Mouse (Mus musculus): ENCODE measurements around the gene Elovl6.
A peak's percentile ranks its signal among the peaks of the same experiment; 100 is the strongest.

Elovl6 gene

DNA sequence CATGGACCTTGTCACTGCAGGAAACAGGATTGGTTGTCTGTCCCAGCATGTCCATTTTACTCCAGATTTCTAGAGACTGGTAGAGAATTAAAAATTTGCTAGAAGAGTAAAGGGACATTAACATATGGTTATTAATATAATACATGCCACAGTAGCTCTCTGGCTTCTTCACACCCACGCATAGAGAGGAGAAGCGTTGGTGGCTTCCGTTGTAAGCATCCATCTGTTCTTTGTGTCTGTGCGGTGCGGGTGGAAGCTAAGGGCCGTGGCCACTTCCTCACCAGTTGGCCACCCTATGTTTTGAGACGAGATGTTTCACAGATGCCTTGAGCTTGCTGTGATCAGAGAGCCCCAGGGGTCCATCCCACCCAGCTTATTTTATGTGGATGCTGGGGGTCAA lies 109.5 kb downstream of the Elovl6 start:
- no peak for DNase-seq (ENCODE audit: low read depth, low spot score)

DNA sequence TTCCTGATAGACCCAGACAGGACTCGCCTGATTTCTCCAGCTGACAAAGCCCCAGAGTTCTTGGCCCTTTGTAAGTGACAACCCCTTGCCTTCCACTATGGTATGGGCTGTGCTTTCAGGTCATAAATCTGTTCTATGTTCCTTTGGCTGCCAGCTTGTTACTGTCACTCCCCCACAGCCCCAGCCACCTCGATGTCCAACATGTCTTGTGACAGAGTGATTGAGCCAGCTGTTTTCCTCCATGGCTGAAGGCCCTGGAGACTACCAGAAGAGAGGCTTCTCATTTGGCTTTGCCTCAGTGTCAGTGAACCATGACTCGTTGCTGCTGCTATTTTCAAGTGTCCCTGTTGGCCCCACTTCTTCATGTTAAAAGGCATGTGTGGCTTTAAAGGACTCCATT lies 113.3 kb downstream of the Elovl6 start:
- DNase-seq (ENCODE audit: low read depth, low spot score) = no peak

DNA sequence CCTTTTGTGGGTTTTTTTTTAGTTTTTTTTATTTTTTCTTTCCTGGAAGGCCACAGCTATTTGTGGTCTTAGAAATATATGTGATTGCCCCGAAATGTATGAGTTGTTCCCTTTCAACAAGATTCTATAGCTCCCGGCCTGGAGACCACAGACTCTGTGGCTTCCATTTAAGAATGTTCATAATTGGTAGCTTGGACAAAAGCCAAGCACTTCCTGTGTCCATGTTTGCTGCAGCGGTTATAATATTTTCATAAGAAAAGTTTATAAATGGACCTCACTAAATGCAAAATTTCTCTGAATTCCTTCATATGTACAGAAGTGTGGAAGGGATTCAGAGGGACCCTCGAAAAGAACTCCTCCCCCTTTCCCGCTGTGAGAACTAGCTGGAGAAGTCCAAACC lies 114.6 kb downstream of the Elovl6 start:
- DNase-seq (ENCODE audit: low read depth, low spot score) = no peak

GRCm38 (mm10) chr3:129647312-129647711 lies 115.2 kb downstream of the Elovl6 start:
- no peak for DNase-seq (ENCODE audit: low read depth, low spot score)

GRCm38 (mm10) chr3:129648598-129648997 lies 116.4 kb downstream of the Elovl6 start:
- no peak for DNase-seq (ENCODE audit: low read depth, low spot score)

- DNase-seq (ENCODE audit: low read depth, low spot score) = peak; percentile 59
Measured at GRCm38 (mm10) chr3:129649586-129650292, 117.6 kb downstream of the Elovl6 start.

DNA sequence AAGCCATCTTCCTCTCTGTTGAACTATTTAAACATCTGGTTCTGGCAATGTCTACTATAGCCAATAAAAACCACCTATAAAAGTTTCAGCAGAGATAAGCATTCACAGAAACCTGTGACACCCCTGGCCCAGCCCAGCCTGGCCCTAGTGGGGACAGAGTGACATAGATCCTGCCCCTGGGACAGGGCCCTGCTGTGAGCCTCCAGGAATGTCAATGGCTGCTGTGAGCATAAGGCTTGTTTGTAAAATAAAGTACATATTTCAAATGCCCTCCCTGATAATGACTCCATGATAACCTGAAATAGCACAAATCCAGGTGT lies 118.1 kb downstream of the Elovl6 start:
- no peak for DNase-seq (ENCODE audit: low read depth, low spot score)

DNA sequence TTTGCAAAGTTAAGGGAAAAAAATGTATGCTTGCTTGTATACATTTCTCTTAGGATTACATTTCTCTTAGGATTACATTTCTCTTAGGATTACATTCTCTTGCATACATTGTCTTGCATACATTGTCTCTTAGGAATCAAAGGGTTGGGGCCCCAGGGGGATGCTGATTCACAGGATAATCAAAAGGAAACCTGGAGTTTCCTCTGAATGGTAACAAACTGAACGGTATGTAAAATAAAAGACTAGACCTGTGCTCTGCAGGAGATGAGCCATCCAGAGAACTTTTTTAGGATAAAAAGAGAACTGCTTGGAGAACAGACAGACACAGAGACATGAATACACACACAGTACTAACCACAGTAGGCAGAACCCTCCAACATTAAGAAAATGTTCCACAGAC lies 118.8 kb downstream of the Elovl6 start:
- no peak for DNase-seq (ENCODE audit: low read depth, low spot score)

- no peak for DNase-seq (ENCODE audit: low read depth, low spot score)
Measured at GRCm38 (mm10) chr3:129651765-129652164, 119.6 kb downstream of the Elovl6 start.

GRCm38 (mm10) chr3:129652476-129652875 lies 120.3 kb downstream of the Elovl6 start:
- DNase-seq (ENCODE audit: low read depth, low spot score) = no peak

GRCm38 (mm10) chr3:129656540-129656939 lies 124.4 kb downstream of the Elovl6 start:
- no peak for DNase-seq (ENCODE audit: low read depth, low spot score)

DNA sequence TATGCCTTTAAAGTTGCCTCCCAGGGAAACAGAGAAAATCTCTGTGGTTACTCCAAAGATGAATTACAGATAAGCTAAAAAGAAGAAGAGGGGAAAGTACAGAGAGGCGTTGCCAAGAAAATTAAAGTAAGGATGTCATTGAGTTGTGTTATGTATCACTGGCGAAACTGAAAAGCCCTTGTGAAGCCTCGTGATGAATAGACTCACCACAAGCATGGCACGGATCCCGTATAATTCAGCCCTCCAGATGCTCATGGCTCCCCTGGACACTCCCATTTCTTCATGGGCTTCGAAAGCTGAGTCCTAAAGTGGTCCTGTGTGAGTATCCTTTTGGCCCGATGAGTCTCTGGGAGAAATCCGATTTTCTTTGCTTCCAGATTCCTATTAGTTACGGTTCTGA lies 125.1 kb downstream of the Elovl6 start:
- no peak for DNase-seq (ENCODE audit: low read depth, low spot score)

DNA sequence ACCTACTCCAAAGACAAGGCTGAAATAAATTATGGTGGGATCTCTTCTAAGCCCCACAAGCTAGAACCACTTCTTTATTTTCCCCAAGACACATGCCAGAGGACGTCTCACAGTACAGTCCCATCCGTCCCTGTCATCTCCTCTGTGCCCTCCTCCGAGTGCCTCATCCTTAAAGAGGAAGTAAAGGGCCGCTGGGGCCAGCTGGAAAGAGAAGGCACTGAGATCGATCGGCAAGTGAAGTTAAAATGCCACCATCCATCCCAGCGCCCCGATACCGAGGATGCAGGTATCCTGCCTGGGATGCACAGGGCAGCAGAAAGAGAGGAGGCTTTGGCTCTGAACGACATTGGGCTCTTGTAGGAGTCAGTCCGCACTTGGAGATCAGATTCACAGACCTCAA lies 125.6 kb downstream of the Elovl6 start:
- DNase-seq (ENCODE audit: low read depth, low spot score) = no peak

DNA sequence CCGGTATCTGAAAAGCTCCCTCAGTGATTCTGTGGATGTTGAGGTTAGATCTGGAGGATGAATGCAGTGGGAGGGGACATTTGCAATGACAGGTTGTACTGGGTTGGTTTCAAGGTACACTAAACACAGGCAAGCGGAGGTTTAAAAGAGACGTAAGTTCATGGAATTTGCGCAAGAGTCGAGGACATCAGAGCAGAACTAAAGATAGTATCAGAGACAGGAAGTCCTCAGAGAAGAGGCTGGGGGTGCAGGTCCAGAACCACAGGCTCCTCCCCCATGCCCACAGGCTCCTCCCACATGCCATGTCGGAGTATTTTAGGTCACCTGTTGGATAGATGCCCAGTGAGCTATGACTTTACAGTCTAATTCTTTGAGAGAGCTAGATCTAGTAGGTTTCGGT lies 126.6 kb downstream of the Elovl6 start:
- no peak for DNase-seq (ENCODE audit: low read depth, low spot score)

- no peak for DNase-seq (ENCODE audit: low read depth, low spot score)
Measured at GRCm38 (mm10) chr3:129663906-129664305, 131.8 kb downstream of the Elovl6 start.

DNA sequence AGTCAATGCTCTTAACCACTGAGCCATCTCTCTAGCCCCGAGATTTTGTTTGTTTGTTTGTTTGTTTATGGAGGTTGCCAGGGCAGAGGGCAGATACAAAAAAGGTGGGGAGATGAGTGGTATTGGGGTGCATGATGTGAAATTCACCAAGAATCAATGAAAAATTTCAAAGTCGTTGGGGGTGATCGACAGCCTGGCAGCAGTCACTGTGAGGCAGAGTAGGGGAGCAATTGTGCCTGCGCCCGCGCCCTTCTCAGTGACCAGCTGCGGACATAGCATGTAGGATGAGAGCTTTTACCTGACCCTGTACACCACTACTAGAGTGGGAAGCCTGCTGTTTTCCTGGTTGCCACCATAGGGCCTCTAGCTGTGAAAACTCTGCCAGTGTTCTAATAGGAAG lies 143.8 kb downstream of the Elovl6 start:
- no peak for DNase-seq (ENCODE audit: low read depth, low spot score)

DNA sequence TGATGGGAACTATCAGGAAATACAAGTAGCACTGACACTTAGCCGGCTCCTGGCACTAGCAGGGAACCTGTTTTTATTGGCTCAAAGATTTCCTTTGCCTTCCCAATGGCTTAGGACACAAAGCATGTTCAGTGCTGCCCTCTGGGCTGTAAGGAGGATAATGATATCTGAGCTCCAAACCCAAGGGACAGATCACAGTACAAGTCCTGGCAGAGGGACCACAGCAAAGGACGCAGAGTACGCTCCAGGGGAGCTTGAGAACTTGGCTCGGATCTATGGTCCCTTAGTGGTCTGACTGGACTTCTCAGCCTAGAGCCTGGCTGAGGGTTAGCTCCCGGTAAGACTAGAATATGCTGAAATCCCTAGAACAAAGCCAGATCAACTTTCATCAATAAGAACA lies 148.1 kb downstream of the Elovl6 start:
- no peak for DNase-seq (ENCODE audit: low read depth, low spot score)

GRCm38 (mm10) chr3:129681841-129682240 lies 149.7 kb downstream of the Elovl6 start:
- DNase-seq (ENCODE audit: low read depth, low spot score) = no peak

- DNase-seq (ENCODE audit: low read depth, low spot score) = no peak
Measured at GRCm38 (mm10) chr3:129682389-129682788, 150.2 kb downstream of the Elovl6 start.

DNA sequence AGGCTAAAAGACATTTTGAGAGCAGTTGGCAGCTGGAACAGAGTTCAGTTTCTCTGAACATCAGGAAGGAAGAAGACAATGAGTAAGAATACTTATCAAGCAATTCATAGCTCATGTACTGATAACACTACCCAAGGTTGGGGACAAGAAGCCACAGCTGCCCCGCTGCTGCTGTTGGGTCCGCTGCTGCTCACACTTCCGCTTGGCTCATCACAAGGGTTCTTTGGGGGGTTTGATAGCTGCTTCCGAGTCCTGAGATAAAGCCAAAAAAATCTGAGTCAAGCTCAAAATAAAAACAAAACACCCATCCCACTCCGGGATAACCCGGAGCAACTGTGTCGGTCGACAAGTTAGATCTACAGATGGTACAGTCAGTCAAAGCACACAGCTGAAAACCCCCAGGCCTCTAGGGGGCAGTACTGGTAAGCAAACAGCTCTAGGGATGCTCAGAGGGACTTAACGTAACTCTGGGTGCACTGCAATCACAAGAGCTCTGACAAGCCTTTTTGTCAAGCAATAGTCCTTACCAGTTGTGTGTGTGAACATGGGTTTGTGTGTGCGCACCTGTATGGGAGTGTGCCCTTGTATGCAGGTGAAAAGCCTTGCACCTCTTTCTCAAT lies 151.0 kb downstream of the Elovl6 start:
- no peak for DNase-seq (ENCODE audit: low read depth, low spot score)

DNA sequence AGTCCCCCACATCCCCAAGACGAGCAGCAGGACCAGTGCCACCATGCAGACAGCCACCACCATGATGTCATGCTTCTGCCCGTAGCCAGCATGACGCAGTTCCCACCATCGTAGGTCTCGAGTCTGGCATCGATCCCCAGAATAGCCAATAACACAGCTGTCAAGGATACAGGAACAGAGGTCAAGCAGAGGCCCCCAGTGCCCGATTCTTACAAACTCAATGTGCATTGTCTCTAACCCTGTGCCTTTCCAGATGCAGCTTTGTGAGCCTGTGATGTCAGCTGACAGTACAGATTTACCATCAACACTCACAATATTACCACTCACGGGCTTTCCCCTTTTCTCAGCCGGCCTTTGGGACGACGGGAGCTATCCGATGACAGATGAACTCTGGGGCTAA lies 154.0 kb downstream of the Elovl6 start:
- no peak for DNase-seq (ENCODE audit: low read depth, low spot score)

GRCm38 (mm10) chr3:129686698-129687333 lies 154.7 kb downstream of the Elovl6 start:
- DNase-seq (ENCODE audit: low read depth, low spot score) = peak; percentile 47

- DNase-seq (ENCODE audit: low read depth, low spot score) = no peak
Measured at GRCm38 (mm10) chr3:129687429-129687828, 155.3 kb downstream of the Elovl6 start.

All from retina, adult 2 months (tissue).